Mouse (Mus musculus): Measurements from ENCODE around the gene Fam3b. TPM values are rescaled to one million over a fixed set of nuclear protein-coding genes. Genes with fewer than 3 reads are reported as not detected.

The Fam3b gene
- not detected in 4 replicates for total RNA-seq (2023)

DNA sequence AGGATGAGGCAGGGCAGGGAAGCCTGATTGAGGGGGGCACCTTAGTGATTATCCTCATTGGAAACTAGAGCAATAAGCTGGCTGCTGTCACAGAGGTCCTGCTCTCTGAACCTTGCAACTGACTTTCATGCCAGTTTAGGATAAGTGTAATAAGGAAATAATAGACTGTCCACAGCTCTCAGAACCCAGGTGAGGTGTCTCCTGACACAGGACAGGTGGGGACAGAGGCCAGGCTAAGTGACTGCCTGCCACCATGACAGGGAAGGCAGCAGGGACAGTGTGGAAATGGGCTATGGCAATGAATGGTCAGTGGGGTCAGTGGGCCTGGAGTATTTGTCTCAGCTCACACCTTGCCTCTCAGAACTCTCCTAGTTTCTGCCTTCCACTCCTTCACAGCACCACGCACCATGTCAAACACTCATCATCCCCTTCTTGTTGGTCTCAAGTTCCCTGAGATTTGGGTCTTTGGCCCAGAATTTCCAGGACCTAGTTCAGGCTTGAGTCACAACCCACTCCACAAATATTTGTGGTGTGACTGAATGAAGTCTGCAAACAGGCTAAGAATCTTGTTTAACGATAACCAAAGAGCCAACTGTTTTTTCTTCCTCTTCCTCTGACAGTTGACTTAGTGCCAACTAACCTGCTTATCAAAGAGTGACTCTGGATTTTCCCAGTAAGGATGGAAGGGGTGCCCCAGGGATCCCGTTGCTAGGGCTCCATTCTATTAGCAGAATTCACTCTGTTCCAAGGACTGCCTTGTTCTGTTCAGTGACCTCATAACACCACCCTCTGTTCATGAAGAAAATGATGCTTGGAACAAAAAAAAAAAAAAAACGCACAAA, at the start of gene Fam3b:
Gene Fam3b, minus strand, starts transcription at position 718 of the 842 bp plus-strand sequence.

DNA sequence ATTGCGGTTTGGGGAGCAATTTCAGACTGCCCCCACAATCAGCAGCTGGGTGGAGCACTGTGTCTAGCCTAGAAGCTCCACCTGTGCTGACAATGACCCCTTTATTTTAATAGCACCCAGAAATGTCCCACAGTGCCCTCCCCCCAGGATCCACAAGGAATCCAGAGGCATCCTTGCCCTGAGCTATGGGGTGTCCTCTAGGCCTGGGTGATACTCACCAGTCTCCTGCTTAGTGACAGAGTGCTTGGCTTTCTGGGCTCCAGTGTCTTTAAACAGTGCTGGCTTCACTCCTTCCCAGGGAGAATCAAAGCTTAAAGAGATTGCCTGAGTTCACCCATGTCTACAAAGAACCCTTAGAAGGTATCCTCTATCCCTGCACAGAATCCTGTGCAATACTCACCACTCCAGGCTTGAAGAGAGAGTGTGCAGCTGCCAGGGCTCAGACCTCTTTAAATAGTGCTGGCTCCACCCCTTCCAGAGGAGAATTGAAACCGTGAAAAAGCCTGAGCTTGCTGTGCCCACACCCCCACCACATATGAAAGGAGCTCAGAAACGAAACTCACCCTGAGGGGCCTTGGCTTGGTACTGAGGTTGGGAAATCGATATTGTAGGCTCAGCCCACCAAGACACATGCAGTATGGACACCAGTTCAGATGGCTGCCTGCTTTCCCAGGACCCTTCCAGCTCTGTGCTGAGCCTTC, 52.0 kb downstream of the Fam3b start, which contains the start of gene Mx1:
Gene Mx1, minus strand, starts transcription at position 427 of the 701 bp plus-strand sequence.

Other genes with a start within 250 kb of the Fam3b start
- gene Bace2, start 158.1 kb downstream of the Fam3b start, total RNA-seq (2023) = not detected in 4 replicates
- 26.3 to 38.1 TPM (median 32.3 TPM) in 4 replicates for gene Mx1, start 51.9 kb downstream of the Fam3b start, total RNA-seq (2023)
- gene Tmprss2, start 96.4 kb upstream of the Fam3b start, total RNA-seq (2023) = not detected in 4 replicates
- 0.53 to 0.69 TPM (median 0.64 TPM) in 3 of 4 replicates, not detected in the other for gene Ripk4, start 249.0 kb upstream of the Fam3b start, total RNA-seq (2023)

Data from B cell, adult 62 days (primary cell).